Mouse (Mus musculus) liver, embryonic 14.5 days (tissue): ENCODE data around the gene Dnm2.
A peak's percentile ranks its signal among the peaks of the same experiment; 100 is the strongest.

ENCODE experiments used
- CTCF ChIP-seq: IDR thresholded peaks from 2 replicates; pipeline ENCODE4 v1.5.1; 2016; ENCODE audit warnings: antibody characterized with exemption, low read depth, control low read depth
- EP300 ChIP-seq: IDR thresholded peaks from 2 replicates; pipeline ENCODE4 v1.6.1; 2016; ENCODE audit warnings: antibody characterized with exemption, low read depth

- peak; percentile 77 for TF ChIP-seq CTCF
- no peak for TF ChIP-seq EP300
Measured at GRCm38 (mm10) chr9:21469032-21470024, 44.6 kb downstream of the Dnm2 start.
